Mouse (Mus musculus) spleen, embryonic (tissue): ENCODE results near the gene Fam136a.
"Not testable (repeated sequence)": the region's sequence is repeated elsewhere in the genome, so short reads cannot be mapped to it uniquely, and the experiment has no call there.

Experiments
- CTCF ChIA-PET: fragments of 350-600 bp; sonication (Branson Sonifier 250); formaldehyde crosslinking; loops from one replicate; lab custom pipeline; 2022; lab: Charles Lee

The Fam136a gene

DNA sequence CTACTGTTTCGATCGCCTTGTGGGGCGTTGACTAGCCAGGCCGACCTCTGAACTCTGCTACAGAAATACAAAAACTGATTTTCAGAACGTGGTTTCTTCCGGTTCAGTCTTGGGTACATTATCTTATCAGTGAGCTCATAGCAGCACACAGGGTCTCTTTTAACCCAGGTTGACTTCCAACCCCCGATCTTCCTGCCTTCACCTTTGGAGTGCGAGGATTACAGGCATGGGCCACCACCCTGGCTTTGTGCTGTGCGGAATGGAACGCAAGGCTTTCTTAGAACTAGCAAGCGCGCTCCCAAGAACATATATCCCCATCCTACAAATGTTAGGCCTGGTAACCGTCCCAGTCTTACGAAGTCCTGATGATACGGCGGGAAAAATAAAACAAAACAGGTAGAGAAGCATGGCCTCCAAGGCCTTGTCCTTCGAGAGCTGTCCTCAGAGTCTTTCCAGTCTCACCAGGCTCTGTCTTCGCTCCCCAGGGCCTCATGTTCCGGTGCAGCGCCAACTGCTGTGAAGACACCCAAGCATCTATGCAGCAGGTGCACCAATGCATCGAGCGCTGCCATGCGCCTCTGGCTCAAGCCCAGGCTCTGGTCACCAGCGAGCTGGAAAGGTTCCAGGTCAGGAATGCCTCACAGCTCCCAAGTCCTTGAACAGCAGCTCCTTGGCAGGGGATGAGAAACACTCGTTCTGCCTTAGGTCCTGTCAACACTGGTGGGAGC, 843 bp downstream of the Fam136a start:
- CTCF ChIA-PET: interaction anchor here (1.0 kb wide), 1 partner anchor 60 kb away, joined by 3 read pairs; the partner anchor contains the start of gene Gm44790

GRCm38 (mm10) chr6:86366853-86367249, 1.4 kb downstream of the Fam136a start:
- CTCF ChIA-PET: interaction anchor here (0.5 to 1.0 kb wide), 2 partner anchors 59 to 398 kb away, joined by 3 to 12 read pairs; partner anchors contain the start of gene Gm44790

- CTCF ChIA-PET: no interaction called here
Observed at GRCm38 (mm10) chr6:86368479-86368878, 3.0 kb downstream of the Fam136a start.

DNA sequence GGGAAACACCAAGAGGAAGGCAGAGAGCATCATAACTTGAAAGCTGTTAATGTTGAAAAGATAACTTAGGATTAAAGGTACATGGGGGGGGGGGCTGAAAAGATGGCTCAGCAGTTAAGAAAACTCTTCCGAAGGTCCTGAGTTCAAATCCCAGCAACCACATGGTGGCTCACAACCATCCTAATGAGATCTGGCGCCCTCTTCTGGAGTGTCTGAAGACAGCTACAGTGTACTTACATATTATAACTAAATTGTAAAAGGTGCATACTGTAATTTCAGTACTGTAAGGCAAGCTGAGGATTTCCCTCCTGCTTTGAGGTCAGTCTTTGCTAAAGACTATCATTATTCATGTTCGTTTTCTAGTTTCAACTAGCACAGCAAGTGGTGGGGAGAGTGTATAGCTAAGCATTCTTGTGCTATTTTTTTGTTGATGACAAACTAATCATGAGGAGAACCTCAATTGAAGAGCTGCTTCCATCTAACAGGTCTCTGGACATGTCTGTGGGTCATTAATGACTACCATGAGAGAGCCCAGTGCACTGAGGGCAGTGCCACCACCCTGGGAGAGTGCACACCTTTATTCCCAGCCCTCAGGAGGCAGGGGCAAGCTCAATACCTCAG, 4.8 kb downstream of the Fam136a start:
- CTCF ChIA-PET: no interaction called here

DNA sequence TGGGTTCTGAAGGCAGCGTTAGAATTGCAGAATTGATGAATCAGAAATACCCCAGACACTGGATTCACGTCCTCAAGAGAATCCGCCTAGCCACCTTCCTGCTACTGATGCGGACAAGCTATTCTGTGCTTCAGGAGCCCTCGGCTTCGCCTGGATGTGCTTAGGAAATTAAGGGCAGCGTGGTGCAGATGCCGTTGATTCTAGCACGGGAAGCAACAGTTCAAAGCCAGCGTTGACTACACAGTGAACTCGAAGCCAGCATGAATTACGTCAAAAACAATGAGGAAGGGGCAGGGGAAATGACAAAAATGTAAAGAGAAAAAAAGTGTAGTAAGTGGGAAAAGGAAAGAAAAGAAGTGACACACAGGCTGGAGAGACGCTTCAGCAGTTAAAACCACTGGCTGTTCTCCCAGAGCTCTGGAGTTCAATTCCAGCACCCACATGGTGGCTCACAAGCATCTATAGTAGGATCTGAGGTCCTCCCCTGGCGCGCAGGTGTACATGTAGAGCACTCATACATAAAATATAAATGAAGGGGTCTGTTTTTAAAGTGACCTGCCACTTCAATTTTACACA, 5.4 kb downstream of the Fam136a start, which contains the start of gene Snrpg:
Gene Snrpg (plus strand): TSS at position 541 of the 576 bp plus-strand sequence.
- CTCF ChIA-PET: no interaction called here

- CTCF ChIA-PET: no interaction called here
Observed at GRCm38 (mm10) chr6:86371340-86371911, 6.0 kb downstream of the Fam136a start.

DNA sequence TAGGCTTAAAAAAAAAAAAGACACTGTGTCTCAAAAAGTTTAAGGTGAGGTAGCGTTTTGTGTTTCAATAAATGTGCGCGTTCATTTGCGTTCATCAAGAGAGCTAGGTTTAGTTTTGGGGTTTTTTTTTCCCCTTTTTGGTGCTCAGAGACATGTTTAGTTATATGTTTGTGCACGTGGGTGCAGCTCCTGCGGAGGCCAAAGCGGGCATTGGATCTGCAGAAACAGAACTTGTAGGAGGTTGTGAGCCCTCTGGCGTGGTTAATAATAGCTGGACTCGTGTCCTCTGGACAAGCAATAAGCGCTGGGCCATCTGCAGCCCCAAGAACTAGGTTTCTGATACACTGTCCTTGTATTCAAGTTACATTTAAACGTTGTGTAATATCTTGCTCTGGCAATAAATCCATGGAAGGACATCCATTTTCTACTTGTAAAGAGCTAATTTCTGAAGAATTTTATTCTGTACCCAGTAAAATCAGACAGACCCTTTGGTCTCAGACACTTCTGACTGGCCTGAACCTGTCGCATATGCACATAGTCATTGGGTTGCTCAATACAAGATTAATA, 6.6 kb downstream of the Fam136a start:
- CTCF ChIA-PET: no interaction called here

- CTCF ChIA-PET: no interaction called here
Observed at GRCm38 (mm10) chr6:86373556-86373955, 8.1 kb downstream of the Fam136a start.

DNA sequence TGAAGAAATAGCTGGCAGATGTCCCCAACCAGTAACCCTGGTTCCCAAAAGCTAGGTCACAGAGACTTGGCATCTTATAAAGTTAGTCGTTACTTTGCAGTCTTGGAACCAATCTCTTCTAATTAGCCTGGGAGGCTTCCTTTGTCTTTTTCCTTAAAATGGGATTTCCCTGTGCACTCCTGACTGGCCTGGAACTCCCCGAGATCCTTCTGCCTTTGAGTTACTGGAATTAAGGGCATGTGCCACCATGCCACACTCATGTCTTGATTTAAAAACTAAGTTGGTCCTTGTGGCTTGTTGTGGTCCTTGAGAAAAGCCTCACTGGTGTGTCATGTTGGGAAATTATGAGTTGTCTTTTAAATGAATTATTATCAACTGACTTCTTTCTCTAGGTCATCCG, 12.9 kb downstream of the Fam136a start:
- CTCF ChIA-PET: no interaction called here

DNA sequence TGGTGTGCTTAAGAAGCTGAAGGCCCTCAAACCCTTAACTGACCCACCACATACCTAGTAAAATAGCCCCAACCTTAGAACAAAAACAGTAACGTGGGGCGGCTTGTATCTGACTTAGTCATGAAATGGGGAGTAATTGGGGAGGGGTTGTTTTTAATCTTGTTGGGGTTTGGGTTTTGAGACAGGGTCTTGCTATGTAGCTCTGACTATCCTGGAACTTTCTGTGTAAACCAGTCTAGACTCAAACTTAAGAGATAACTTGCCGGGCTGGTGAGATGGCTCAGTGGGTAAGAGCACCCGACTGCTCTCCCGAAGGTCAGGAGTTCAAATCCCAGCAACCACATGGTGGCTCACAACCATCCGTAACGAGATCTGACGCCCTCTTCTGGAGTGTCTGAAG, 14.7 kb downstream of the Fam136a start:
- CTCF ChIA-PET: not testable (repeated sequence)

DNA sequence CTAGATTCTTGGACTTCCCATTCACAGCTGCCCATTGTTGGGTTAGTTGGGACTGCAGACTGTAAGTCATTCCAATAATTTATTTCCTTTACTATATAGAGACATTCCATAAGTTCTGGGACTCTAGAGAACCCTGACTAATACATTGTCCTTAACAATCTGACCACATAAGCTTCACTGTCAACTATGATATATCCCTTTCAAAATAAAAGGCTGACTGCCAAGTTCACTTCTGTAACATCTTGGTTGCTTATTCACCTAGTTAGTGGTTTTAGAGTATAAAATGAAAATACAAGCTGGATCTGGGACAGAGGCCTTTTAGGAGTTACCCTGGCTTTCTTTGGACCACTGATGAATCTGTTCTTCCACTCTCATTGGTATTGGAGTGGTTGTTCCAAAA, 17.1 kb downstream of the Fam136a start:
- CTCF ChIA-PET: no interaction called here

- CTCF ChIA-PET: no interaction called here
Observed at GRCm38 (mm10) chr6:86383370-86383769, 17.9 kb downstream of the Fam136a start.

- CTCF ChIA-PET: no interaction called here
Observed at GRCm38 (mm10) chr6:86384692-86385091, 19.2 kb downstream of the Fam136a start.

DNA sequence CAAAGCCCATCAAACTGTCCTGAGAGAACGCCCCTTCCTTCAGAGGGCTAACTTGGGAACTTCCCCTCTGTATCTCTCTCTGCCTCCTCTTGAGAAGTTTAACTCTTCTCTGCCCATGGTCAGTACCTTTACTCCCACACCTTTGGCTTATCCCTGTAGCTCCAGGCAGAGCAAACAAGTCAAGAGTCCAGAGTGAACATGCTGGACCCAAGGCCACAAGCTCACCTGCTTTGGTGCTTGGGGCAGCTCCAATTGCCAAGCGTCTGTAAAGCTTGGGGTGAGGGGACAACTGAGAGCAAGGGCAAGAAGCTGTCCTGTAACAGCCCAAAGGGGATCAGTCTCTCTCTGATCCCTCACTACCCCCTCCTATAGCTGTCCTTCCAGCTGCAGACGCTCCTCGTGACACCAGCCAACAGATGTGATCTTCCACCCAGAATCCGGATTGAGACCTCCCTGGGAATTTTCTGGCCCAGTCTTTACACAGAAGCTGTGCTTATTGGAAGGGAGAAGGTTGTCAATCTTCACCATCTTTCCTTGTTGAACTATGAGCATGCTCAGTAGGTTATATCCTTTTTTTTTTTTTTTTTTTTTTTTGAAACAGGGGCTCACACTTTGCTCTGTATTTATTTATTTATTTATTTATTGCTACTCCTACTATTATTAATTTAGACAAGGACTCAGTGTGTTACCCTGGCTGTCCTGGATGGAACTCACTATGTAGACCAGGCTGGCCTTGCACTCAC, 20.1 kb downstream of the Fam136a start:
- CTCF ChIA-PET: interaction anchor here (0.5 to 0.7 kb wide), 4 partner anchors 118 to 1697 kb away, joined by 3 to 7 read pairs (median 4); no protein-coding TSS in a partner anchor

DNA sequence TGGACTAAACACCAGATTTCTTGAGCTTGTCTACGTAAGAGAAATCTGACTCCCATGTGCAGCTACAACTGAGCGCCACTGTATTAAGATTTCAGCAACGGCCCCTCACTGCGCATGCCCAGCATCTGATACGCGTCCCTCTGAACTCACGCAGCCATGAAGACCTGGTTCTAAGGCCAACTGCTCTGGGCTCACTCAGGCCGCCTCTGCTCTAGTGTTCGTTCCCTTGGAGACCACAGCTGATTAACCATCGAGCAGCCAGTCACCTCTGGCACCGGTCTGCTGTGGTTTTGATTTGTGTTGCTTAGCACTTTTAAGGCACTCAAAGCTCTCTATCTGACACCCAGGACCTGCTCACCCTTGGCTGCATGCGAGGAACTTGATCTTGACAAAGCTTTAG, 21.9 kb downstream of the Fam136a start:
- CTCF ChIA-PET: no interaction called here

DNA sequence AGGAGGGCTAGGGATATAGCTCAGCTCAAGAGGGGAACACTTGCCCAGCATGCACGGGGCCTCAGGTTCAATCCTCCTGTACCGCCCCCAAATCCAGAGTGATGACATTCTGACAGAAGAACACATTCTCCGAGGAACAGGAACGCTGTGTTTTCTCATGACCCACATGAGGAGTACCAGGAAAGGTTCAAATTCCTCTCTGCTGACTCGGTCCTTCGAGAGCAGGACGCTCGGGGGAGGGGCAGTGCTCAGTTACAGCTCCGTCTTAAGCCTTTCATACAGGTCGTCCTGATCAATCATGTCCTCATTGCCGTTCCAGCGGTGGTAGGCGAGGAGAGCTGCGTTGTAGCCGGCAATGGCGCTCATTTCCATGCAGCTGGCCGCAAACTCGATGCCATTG, 23.0 kb downstream of the Fam136a start:
- CTCF ChIA-PET: no interaction called here

DNA sequence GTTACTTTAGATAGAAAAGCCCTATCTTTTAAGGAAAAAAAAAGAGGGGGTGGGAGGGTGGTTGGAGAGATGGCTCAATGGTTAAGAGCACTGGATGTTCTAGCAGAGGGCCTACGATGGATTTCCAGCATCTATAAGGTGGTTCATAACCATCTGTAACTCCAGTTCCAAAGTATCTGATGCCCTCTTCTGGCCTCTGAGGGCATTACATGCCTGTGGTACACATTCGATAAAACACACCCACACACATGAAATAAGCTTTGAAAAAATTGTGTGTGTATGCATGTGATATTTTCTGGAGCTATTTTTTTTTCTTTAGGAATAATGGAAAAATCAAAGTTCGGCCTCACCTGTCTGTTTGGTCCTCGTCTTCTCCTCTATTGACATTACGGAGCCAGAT, 25.9 kb downstream of the Fam136a start:
- CTCF ChIA-PET: interaction anchor here (1.0 to 1.2 kb wide), 2 partner anchors 11 to 27 kb away, joined by 3 to 5 read pairs; no protein-coding TSS in a partner anchor

DNA sequence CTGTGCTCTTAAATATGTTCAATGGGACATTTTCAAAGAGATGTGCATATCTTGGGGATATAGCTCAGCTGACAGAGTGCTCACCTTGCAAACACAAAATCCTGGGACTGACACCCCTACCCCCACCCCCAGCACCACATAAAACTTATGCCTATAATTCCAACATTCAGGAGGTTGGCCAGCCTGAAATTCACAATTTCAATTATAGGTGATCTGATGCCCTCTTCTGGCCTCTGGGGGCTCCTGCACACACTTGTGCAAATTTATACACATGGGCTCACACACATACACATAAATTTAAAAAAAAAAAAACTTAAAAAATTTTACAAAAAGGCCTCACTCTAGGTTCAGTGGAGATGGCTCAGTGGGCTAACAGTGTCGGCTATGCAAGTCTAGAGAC, 27.7 kb downstream of the Fam136a start:
- CTCF ChIA-PET: no interaction called here

DNA sequence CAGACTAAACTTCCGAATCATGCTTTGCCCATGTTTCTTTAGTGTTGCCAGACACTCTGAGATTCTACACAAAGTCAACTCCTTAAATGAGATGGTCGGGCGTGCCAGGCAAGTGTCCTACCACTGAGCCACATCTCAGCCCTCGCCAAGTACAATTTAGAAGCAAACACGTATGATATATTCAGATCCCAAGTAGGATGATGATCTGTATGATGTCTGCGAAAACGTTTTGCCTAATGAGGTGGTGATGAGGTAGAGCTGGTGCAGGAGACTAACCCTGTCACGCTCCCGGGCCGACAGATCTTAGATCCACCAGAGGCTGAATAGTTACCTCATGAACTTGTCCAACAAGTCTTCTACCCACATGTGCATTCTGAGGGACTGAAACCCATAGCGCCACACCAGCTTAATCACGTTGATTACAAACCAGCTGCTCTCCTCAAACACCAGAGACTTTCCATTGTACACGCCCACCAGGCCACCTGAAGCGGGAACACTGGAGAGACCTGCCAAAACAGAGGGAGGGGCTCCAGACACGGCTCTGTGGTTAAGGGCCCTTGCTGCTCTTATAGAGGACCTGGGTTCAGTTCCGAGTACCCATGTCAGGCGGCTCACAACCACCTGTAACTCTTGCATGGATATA, 28.8 kb downstream of the Fam136a start:
- CTCF ChIA-PET: interaction anchor here (0.6 kb wide), 1 partner anchor 178 kb away, joined by 4 read pairs; no protein-coding TSS in a partner anchor

GRCm38 (mm10) chr6:86395021-86395420, 29.6 kb downstream of the Fam136a start:
- CTCF ChIA-PET: interaction anchor here (0.6 kb wide), 1 partner anchor 179 kb away, joined by 4 read pairs; no protein-coding TSS in a partner anchor
